Mouse (Mus musculus) intestine, embryonic 16.5 days (tissue): ENCODE results near the gene Pla2g2c. TPM values are rescaled to one million over a fixed set of nuclear protein-coding genes. Genes with fewer than 3 reads are reported as not detected.

ENCODE experiments used
- ATAC-seq: fragments of 200-750 bp; cut with Nextera tagmentation; 2 replicates; pipeline ENCODE4 v1.8.0; 2017; ENCODE audit warnings: moderate TSS enrichment, moderate library complexity
- H3K27ac ChIP-seq: fragments of 300-500 bp; sonication (generic); 2 replicates; pipeline ENCODE4 v1.5.1; 2014; ENCODE audit warnings: mild to moderate bottlenecking, low read length
- H3K27me3 ChIP-seq: fragments of 300-500 bp; sonication (generic); replicated peaks from 2 replicates; pipeline ENCODE4 v1.6.1; 2014; ENCODE audit warnings: low read length, control low read depth, mixed read lengths; ENCODE audit not compliant: control insufficient read depth, insufficient read depth
- H3K36me3 ChIP-seq: fragments of 300-500 bp; sonication (generic); 2 replicates; pipeline ENCODE4 v1.6.1; 2014; ENCODE audit warnings: low read length, control low read depth; ENCODE audit not compliant: control insufficient read depth, insufficient read depth
- H3K4me1 ChIP-seq: fragments of 300-500 bp; sonication (generic); 2 replicates; pipeline ENCODE4 v1.6.1; 2014; ENCODE audit warnings: low read length, control low read depth, mixed read lengths; ENCODE audit not compliant: control insufficient read depth, insufficient read depth
- H3K4me2 ChIP-seq: fragments of 300-500 bp; sonication (generic); 2 replicates; pipeline ENCODE4 v1.6.1; 2014; ENCODE audit warnings: low read depth, low read length, control low read depth
- H3K4me3 ChIP-seq: fragments of 300-500 bp; sonication (generic); 2 replicates; pipeline ENCODE4 v1.5.1; 2014; ENCODE audit warnings: mild to moderate bottlenecking, low read length
- H3K9ac ChIP-seq: fragments of 300-500 bp; sonication (generic); 2 replicates; pipeline ENCODE4 v1.6.1; 2014; ENCODE audit warnings: low read depth, low read length
- H3K9me3 ChIP-seq: fragments of 300-500 bp; sonication (generic); 2 replicates; pipeline ENCODE4 v1.6.1; 2016; ENCODE audit warnings: low read length, control low read depth; ENCODE audit not compliant: control insufficient read depth
- WGBS: fragments of 180-500 bp; shearing (Covaris S2); extraction: QIAGEN DNeasy Blood & Tissue Kit; methylation state at CpG from one replicate; pipeline ENCODE4 v1.1.7; 2014; 5-methylcytosine and 5-hydroxymethylcytosine counted together
- polyA plus RNA-seq: library from polyadenylated mRNA; unstranded; fragments of >200 nt; fragmentation: Nextera tagmentation; extraction: Ambion mirVana; gene quantifications from 2 replicates; pipeline ENCODE4 v1.2.1, GENCODE M21; 2015

Pla2g2c gene
- polyA plus RNA-seq, 1 experiment from 2014 or later: 0.16 TPM

DNA sequence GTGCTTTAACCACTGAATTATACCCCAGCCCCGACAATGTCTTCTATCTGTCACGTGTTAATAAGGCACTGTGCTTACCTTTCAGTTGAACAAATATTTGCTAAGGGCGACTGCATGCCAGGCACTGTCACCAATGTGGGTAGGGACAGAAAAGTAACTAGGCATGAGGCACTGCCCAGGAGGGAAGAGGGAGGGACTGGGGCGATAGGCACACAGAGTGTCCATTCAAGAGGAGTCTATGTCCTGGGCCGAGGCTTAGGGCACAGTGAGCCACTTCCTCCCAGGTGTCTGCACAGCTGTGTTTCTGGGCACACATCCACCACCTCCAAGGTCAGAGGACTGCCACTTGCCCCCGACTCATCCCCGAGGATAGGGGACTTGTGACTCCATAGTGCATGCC is 12.4 kb downstream of the Pla2g2c start, which contains the start of gene Ubxn10:
Gene Ubxn10 (minus strand): TSS at position 137 of the 400 bp plus-strand sequence.
- WGBS: 53% methylated on average over 7 of the region's 7 CpGs
- no peak within 1 kb of the TSS; the same call in 1 of the 2 replicates for H3K9ac ChIP-seq
- peak; percentile 84 for ATAC-seq
- peak within 1 kb of the TSS; percentile 61 for H3K27ac ChIP-seq
- H3K4me2 ChIP-seq: no peak within 1 kb of the TSS
- no peaks in the 10 kb centered on the region for H3K27me3 ChIP-seq
- H3K9me3 ChIP-seq: no peaks in the 10 kb centered on the region
- no peaks in the 10 kb centered on the region for H3K36me3 ChIP-seq
- H3K4me1 ChIP-seq: peaks cover 11% of the 10 kb centered on the region
- no peak within 1 kb of the TSS for H3K4me3 ChIP-seq

DNA sequence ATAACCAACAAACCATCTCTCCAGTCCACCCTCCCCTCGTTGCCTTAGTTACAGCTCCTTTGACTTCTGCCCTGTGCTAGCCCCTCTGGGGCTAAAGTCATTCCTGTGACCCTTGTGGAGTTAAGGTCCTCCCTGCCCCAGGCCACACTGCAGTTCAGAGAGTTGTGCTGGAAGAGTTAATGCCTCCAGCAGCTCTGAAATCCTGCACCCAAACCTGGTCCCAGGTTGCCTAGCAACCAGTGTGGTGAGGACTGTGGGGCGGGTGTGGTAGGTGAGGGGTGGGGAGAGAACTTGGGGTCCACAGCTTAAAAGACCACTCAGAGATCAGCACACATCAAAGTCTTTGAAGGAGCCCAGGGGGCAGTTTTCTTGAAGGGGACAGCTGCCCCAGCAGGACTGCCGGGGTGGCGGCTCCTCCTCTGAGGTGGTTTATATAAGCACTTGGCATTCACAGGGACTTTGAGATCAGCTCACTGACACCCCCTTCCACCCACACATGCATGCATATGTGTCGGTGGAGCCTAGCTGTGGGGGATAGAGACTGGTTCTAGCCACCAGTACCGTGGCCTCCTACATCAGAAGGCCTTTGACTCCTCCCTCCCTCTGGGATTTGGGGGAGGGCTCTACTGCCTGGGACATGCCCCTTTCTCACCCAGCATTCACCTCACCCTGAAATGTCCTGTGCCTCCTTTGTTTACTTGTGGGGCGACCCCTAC is 14.7 kb downstream of the Pla2g2c start:
- no peak overlapping the region for H3K27ac ChIP-seq
- 24% methylated on average over 7 of the region's 7 CpGs for WGBS
- H3K9me3 ChIP-seq: no peaks in the 10 kb centered on the region
- H3K4me1 ChIP-seq: peaks cover 9% of the 10 kb centered on the region
- H3K36me3 ChIP-seq: no peaks in the 10 kb centered on the region
- no peaks in the 10 kb centered on the region for H3K27me3 ChIP-seq
- no peak for ATAC-seq
- no peak overlapping the region for H3K4me3 ChIP-seq
- no peak overlapping the region for H3K4me2 ChIP-seq
- no peak overlapping the region for H3K9ac ChIP-seq

DNA sequence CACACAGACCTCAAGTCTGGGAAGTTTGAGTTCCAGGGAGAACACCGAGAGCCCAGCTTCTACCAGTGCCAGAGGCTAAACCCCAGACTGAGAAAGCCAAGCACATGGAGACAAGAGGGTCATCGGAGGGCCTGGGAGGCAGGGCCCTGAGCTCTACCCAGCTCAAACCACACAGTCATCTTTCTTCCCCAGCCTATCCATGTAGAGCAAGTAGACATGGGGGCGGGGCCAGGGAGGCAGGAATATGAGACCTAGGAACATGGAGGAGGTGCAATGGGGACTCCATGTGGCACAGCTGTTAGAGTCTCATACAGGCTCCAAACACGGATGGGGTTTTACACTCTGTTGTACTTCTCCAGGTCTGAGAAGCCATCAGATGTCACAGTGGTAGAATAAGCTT is 21.3 kb downstream of the Pla2g2c start:
- Histone ChIP-seq H3K27ac (no peak overlapping the region), H3K9ac (no peak overlapping the region), H3K36me3 (no peaks in the 10 kb centered on the region), H3K4me2 (no peak overlapping the region), H3K27me3 (no peaks in the 10 kb centered on the region), H3K9me3 (no peaks in the 10 kb centered on the region), H3K4me3 (no peak overlapping the region), H3K4me1 (peaks cover 2% of the 10 kb centered on the region; the same call in 1 of the 2 replicates)
- 55% methylated on average over 4 of the region's 4 CpGs for WGBS
- no peak for ATAC-seq

DNA sequence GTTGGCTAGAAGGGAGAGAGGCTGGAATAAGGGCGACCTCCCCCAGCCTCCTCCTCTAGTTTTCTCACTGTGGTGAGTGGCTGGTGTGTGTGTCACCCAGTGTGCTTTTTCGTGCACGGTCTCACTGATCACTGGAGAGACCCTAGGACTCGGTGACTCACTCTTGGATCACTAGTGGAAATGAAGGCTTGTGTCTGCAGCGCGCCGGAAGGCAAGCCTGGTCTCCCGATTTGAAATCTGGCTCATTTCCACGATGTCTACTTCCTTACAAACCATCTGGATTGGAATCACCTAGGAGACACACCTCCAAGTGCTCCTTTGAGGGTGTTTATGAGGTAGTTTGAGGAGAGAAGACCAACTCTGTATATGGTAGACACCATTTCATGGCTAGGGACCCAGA is 22.3 kb downstream of the Pla2g2c start:
- Histone ChIP-seq H3K4me1 (peaks cover 2% of the 10 kb centered on the region; the same call in 1 of the 2 replicates), H3K4me3 (no peak overlapping the region), H3K9ac (no peak overlapping the region), H3K4me2 (no peak overlapping the region), H3K36me3 (no peaks in the 10 kb centered on the region), H3K27ac (no peak overlapping the region), H3K27me3 (no peaks in the 10 kb centered on the region), H3K9me3 (no peaks in the 10 kb centered on the region)
- WGBS: 89% methylated on average over 9 of the region's 9 CpGs
- no peak for ATAC-seq

DNA sequence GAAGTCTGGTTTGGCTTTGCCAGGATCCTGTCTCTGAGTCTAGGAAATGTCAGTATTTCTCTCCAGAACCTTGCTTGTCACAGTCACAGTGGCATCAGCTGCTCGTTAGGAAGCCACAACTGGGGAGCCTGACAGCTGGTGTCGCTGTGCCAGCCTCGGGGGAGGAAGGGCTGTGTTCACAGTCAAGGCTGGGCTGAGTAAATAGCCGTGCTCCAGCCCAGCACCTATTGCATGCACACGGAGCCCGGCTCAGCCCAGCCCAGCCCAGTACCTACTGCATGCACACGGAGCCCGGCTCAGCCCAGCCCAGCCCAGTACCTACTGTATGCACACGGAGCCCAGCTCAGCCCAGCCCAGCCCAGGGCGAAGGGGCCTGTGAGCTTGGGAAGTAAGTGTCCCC is 23.3 kb downstream of the Pla2g2c start:
- no peak overlapping the region for H3K4me2 ChIP-seq
- H3K4me1 ChIP-seq: peaks cover 2% of the 10 kb centered on the region; the same call in 1 of the 2 replicates
- no peak overlapping the region for H3K27ac ChIP-seq
- no peak overlapping the region for H3K4me3 ChIP-seq
- no peaks in the 10 kb centered on the region for H3K36me3 ChIP-seq
- WGBS: 50% methylated on average over 10 of the region's 10 CpGs
- H3K9me3 ChIP-seq: no peaks in the 10 kb centered on the region
- ATAC-seq: peak; percentile 62
- H3K27me3 ChIP-seq: no peaks in the 10 kb centered on the region
- H3K9ac ChIP-seq: 0 out of 2 replicates have a peak overlapping the region, but pooled peaks have one; percentile 3

DNA sequence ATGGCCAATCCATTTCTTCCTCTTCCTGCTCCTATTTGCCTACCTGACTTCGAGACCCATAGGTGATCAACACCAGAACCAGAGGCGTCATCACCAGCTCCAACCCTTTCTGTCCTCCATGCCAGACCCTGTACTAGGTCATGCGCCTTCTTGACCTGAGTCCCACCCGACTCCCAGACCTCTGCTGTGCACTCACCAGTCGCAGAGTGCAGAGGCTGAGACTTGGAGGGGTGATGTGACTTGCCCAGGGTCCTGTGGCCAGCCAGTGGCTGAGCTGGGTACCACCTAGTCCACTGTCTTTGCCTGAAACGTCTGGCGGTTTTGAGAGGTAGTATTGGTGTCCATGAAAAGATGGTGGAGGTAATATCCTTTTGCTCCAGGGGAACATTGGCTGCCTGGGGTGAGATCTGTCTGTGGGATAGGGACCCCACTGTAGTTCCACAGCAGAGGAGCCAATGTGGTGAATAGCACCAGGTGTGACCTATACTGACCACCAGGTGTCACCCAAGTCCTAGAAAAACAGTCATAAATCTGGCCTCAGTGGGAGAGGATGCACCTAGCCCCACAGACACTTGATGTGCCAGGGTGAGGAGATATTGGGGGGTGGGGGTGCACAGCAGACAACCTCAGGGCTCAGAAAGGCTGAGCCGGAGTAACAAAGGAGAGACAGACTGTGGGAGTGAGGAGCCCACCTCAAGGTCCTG is 23.9 kb downstream of the Pla2g2c start:
- no peaks in the 10 kb centered on the region for H3K27me3 ChIP-seq
- no peaks in the 10 kb centered on the region for H3K36me3 ChIP-seq
- ATAC-seq: 0 out of 2 replicates have a peak, but pooled peaks have one; percentile 36
- H3K9me3 ChIP-seq: no peaks in the 10 kb centered on the region
- H3K4me1 ChIP-seq: peaks cover 2% of the 10 kb centered on the region; the same call in 1 of the 2 replicates
- H3K4me3 ChIP-seq: no peak overlapping the region
- 47% methylated on average over 8 of the region's 8 CpGs for WGBS
- H3K9ac ChIP-seq: no peak overlapping the region
- H3K27ac ChIP-seq: no peak overlapping the region
- H3K4me2 ChIP-seq: no peak overlapping the region

DNA sequence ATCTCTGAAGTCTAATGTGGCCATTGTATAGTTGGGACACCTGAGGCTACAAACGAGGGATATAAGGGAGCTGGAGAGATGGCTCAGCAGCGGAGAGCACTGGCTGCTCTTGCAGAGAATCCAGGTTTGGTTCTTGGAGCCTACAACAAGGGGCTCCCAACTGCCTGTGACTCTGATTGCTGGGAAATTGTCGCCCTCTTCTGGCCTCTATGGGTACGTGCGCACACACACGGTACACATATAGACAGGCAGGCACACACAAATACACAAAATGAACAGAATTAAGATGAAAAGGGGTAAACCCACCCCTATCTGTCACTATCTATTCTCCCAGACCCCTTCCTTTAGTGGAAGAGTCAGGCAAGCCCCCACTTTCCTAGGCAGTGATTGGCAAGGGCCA is 28.0 kb downstream of the Pla2g2c start:
- Histone ChIP-seq H3K9me3 (no peaks in the 10 kb centered on the region), H3K4me1 (no peaks in the 10 kb centered on the region; the same call in 1 of the 2 replicates), H3K4me2 (no peak overlapping the region), H3K27ac (no peak overlapping the region), H3K9ac (no peak overlapping the region), H3K4me3 (no peak overlapping the region), H3K27me3 (no peaks in the 10 kb centered on the region), H3K36me3 (no peaks in the 10 kb centered on the region)
- ATAC-seq: no peak
- WGBS: 91% methylated on average over 6 of the region's 6 CpGs

DNA sequence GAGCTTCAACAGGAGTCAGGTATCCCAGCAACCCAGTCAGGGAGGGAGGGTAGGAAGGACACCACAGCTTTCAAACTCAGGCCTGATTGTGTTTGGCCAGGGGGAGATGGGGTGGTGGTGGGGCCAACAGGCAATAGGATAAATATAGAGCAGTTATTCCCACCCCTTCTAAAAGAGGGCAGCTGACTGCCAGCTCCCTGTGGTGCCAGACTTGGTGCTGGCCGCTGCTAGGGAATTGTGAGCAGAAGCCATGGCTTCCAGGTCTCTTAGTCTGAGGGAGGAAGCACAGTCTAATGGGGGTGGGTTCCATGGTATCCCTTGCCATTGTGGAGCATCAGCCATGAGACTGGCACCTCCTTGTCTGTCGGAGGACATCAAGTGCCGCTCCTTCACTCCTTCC is 29.0 kb downstream of the Pla2g2c start:
- H3K4me3 ChIP-seq: no peak overlapping the region
- no peak for ATAC-seq
- 84% methylated on average over 3 of the region's 3 CpGs for WGBS

DNA sequence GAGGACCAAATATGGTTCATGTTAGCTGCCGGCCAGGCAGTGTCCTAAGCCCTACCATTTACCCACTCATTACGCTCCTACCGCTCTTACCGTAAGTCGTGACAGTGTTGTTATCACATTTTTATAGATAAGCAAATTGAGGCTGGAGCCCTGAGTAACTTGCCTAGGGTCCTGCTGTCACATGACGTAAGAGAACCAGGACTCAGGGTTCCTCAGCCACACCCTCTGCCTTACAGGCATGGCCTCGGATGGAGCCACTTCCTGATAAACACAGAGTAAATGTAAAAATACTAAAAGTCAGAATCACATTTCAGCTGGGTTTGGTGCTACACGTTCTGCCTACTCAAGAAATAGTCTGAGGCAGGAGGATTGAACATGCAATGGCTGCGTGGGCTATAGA is 29.8 kb downstream of the Pla2g2c start:
- Histone ChIP-seq H3K4me1 (no peaks in the 10 kb centered on the region), H3K9me3 (no peaks in the 10 kb centered on the region), H3K36me3 (no peaks in the 10 kb centered on the region), H3K27ac (no peak overlapping the region), H3K27me3 (no peaks in the 10 kb centered on the region), H3K4me2 (no peak overlapping the region), H3K4me3 (no peak overlapping the region), H3K9ac (no peak overlapping the region)
- WGBS: 65% methylated on average over 9 of the region's 9 CpGs
- ATAC-seq: peak; percentile 63; the same call in 1 of the 2 replicates

More for the DNA sequence above, 29.0 kb downstream of the Pla2g2c start:
- Histone ChIP-seq H3K36me3 (no peaks in the 10 kb centered on the region), H3K4me2 (no peak overlapping the region), H3K9me3 (no peaks in the 10 kb centered on the region), H3K9ac (no peak overlapping the region), H3K27ac (no peak overlapping the region), H3K27me3 (no peaks in the 10 kb centered on the region), H3K4me1 (no peaks in the 10 kb centered on the region)
